Mouse (Mus musculus) brain, embryonic 14.5 days (tissue): Measurements from ENCODE around the gene Erich3.

Source experiments
- CTCF ChIP-seq: fragments of 200-500 bp; IDR thresholded peaks from 2 replicates; pipeline ENCODE4 v1.5.1; 2012; ENCODE audit warnings: inconsistent platforms, mild to moderate bottlenecking, moderate library complexity, borderline replicate concordance; ENCODE audit not compliant: insufficient read depth, insufficient read length; ENCODE audit errors: extremely low read depth
- POLR2A ChIP-seq: fragments of 200-500 bp; IDR thresholded peaks from 2 replicates; pipeline ENCODE4 v1.6.1; 2012; ENCODE audit warnings: mild to moderate bottlenecking, inconsistent platforms, borderline replicate concordance; ENCODE audit not compliant: poor library complexity, insufficient read depth, insufficient read length, severe bottlenecking; ENCODE audit errors: extremely low read depth

DNA sequence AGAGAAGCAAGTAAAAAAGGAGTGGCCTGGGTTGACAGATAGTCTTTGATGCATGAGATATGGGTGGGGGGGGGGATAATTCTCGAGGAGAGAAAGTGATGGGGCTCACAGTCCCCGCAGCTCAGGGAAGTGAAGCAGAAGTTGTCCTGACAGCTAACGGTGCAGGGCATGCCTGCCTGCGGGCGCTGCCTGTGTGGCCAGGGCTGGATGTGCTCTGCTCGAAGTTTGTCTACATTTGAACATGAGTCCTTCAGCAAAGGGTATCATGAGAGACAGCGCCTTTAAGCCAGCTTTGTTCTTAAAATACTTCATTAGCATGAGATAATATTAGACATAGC lies 16.2 kb upstream of the Erich3 start:
- TF ChIP-seq CTCF (no peak), POLR2A (no peak)
